ENCODE assay signal across 9 mouse cellular contexts in genomic region chr15:97802575-97802974, GRCm38 (mm10). TPM values are rescaled to one million over a fixed set of nuclear protein-coding genes. Genes with fewer than 3 reads are reported as not detected.
DNase-seq lines count a peak whose midpoint lies in the region; ATAC-seq and TF ChIP-seq lines count a peak whose summit lies in the region.
"Had no signal": no experiment of that assay in that cellular context is flagged by ENCODE, and none has a peak within 500 bp of the region (broad histone marks: within the 10 kb centered on the region; RNA-seq: fewer than 3 reads in every experiment).

No protein-coding gene starts in this region.

- no peak for TF ChIP-seq CTCF in lung, embryonic 14.5 days (IDR thresholded peaks at IDR 0.05; ENCODE audit: low read depth)

- no peak overlapping the region for H3K9ac ChIP-seq in lung, embryonic 14.5 days
- H3K9ac ChIP-seq in limb, embryonic 14.5 days (ENCODE audit: low read depth, low read length, severe bottlenecking): 0 out of 2 replicates have a peak overlapping the region, but pooled peaks have one; percentile 12
- no peak overlapping the region for H3K9ac ChIP-seq in stomach, embryonic 15.5 days

- no peak overlapping the region for H3K27ac ChIP-seq in lung, embryonic 14.5 days (ENCODE audit: low read depth)
- peak overlapping the region; percentile 80 for H3K27ac ChIP-seq in forebrain, embryonic 10.5 days
- no peak overlapping the region for H3K27ac ChIP-seq in limb, embryonic 14.5 days (replicated peaks; ENCODE audit: low read depth, low read length)
- H3K27ac ChIP-seq in stomach, embryonic 15.5 days: no peak overlapping the region

- no peaks in the 10 kb centered on the region for H3K27me3 ChIP-seq in lung, embryonic 14.5 days (ENCODE audit: insufficient read depth, low read length)
- H3K27me3 ChIP-seq in forebrain, embryonic 10.5 days (ENCODE audit: poor library complexity, severe bottlenecking): no peaks in the 10 kb centered on the region
- H3K27me3 ChIP-seq in limb, embryonic 14.5 days (ENCODE audit: control insufficient read depth, insufficient read depth, low read length): no peaks in the 10 kb centered on the region
- no peaks in the 10 kb centered on the region for H3K27me3 ChIP-seq in stomach, embryonic 15.5 days (replicated peaks)

- no peaks in the 10 kb centered on the region for H3K9me3 ChIP-seq in lung, embryonic 14.5 days (ENCODE audit: low read depth, low read length)
- no peaks in the 10 kb centered on the region for H3K9me3 ChIP-seq in forebrain, embryonic 10.5 days
- H3K9me3 ChIP-seq in limb, embryonic 14.5 days (ENCODE audit: control insufficient read depth, low read length): no peaks in the 10 kb centered on the region
- no peaks in the 10 kb centered on the region for H3K9me3 ChIP-seq in stomach, embryonic 15.5 days

- 26% methylated on average over 13 of the region's 13 CpGs for WGBS in lung, embryonic 14.5 days
- WGBS in forebrain, embryonic 10.5 days: 14% methylated on average over 13 of the region's 13 CpGs
- 21% methylated on average over 13 of the region's 13 CpGs for WGBS in limb, embryonic 14.5 days
- 36% methylated on average over 13 of the region's 13 CpGs for WGBS in stomach, embryonic 15.5 days

- no peak overlapping the region for H3K4me3 ChIP-seq in lung, embryonic 14.5 days (ENCODE audit: low read depth, low read length)
- peak overlapping the region; percentile 43 for H3K4me3 ChIP-seq in forebrain, embryonic 10.5 days
- peak overlapping the region; percentile 19 for H3K4me3 ChIP-seq in limb, embryonic 14.5 days (replicated peaks; ENCODE audit: low read length)
- H3K4me3 ChIP-seq in stomach, embryonic 15.5 days (replicated peaks): no peak overlapping the region

- no peak overlapping the region for H3K4me2 ChIP-seq in lung, embryonic 14.5 days
- H3K4me2 ChIP-seq in limb, embryonic 14.5 days (replicated peaks; ENCODE audit: low read depth, low read length, severe bottlenecking): peak overlapping the region; percentile 25; the same call in 1 of the 2 replicates
- H3K4me2 ChIP-seq in stomach, embryonic 15.5 days: no peak overlapping the region

- H3K36me3 ChIP-seq in lung, embryonic 14.5 days (ENCODE audit: insufficient read depth): peaks cover 79% of the 10 kb centered on the region
- H3K36me3 ChIP-seq in forebrain, embryonic 10.5 days (replicated peaks): peaks cover 76% of the 10 kb centered on the region
- H3K36me3 ChIP-seq in limb, embryonic 14.5 days (ENCODE audit: control insufficient read depth, insufficient read depth, low read length): peaks cover 74% of the 10 kb centered on the region
- peaks cover 32% of the 10 kb centered on the region for H3K36me3 ChIP-seq in stomach, embryonic 15.5 days

- no peak for TF ChIP-seq POLR2A in limb, embryonic 14.5 days (IDR thresholded peaks at IDR 0.05; ENCODE audit: borderline replicate concordance, extremely low read depth, insufficient read depth, insufficient read length)

- no peaks in the 10 kb centered on the region for H3K4me1 ChIP-seq in lung, embryonic 14.5 days (ENCODE audit: insufficient read depth)
- peaks cover 50% of the 10 kb centered on the region for H3K4me1 ChIP-seq in forebrain, embryonic 10.5 days
- no peaks in the 10 kb centered on the region for H3K4me1 ChIP-seq in limb, embryonic 14.5 days (ENCODE audit: control insufficient read depth, insufficient read depth, low read length)
- H3K4me1 ChIP-seq in stomach, embryonic 15.5 days: 0 out of 2 replicates have a peak, but pooled peaks cover 4% of the 10 kb centered on the region

- DNase-seq in lung, embryonic 14.5 days: peak; percentile 56
- no peak for DNase-seq in lung, postnatal 36 days
- DNase-seq in forebrain, embryonic 10.5 days (ENCODE audit: extremely low spot score, low spot score): peak; percentile 46
- DNase-seq in limb, embryonic 14.5 days (ENCODE audit: low spot score): peak; percentile 49
- DNase-seq in cerebellum, adult 8-10 months: no peak
- DNase-seq in spleen, postnatal 4 days (ENCODE audit: low spot score in 2 of 2): no peak
- DNase-seq: heart, postnatal 36 days had no signal

- ATAC-seq in lung, embryonic 14.5 days (ENCODE audit: insufficient read depth): peak; percentile 54; the same call in 1 of the 2 replicates
- peak; percentile 59 for ATAC-seq in limb, embryonic 14.5 days (ENCODE audit: low FRiP score, low read depth)
- peak; percentile 19; the same call in 1 of the 2 replicates for ATAC-seq in stomach, embryonic 15.5 days (ENCODE audit: insufficient read depth, low FRiP score, low read depth)
- no peak for ATAC-seq in cerebellum, adult (ENCODE audit: insufficient number of reproducible peaks, low FRiP score, low TSS enrichment)

RNA-seq across cellular contexts. Expression of gene Slc48a1, which starts 24.3 kb away (rescaled TPM):
- polyA plus RNA-seq in lung, embryonic 14.5 days (2014; fragmentation: Nextera tagmentation; extraction: Ambion mirVana): 25.3 and 32.7 TPM in 2 replicates
- polyA plus RNA-seq in forebrain, embryonic 10.5 days (2016; fragmentation: Nextera tagmentation; extraction: Ambion mirVana): 28.7 and 32.2 TPM in 2 replicates
- 23.4 and 29.1 TPM in 2 replicates for polyA plus RNA-seq in limb, embryonic 14.5 days (2012; rRNA removed)
- 46.2 and 47.3 TPM in 2 replicates for polyA plus RNA-seq in limb, embryonic 14.5 days (2014; fragmentation: Nextera tagmentation; extraction: Ambion mirVana)
- 29.6 and 41.9 TPM in 2 replicates for polyA plus RNA-seq in stomach, embryonic 15.5 days (2015; fragmentation: Nextera tagmentation; extraction: Ambion mirVana)

RNA-seq across cellular contexts. Expression of gene Rapgef3, which starts 34.8 kb away (rescaled TPM):
- 14.3 and 17.5 TPM in 2 replicates for polyA plus RNA-seq in lung, embryonic 14.5 days (2014; fragmentation: Nextera tagmentation; extraction: Ambion mirVana)
- 5.4 and 6.3 TPM in 2 replicates for polyA plus RNA-seq in forebrain, embryonic 10.5 days (2016; fragmentation: Nextera tagmentation; extraction: Ambion mirVana)
- polyA plus RNA-seq in limb, embryonic 14.5 days (2012; rRNA removed): 21.7 and 30.9 TPM in 2 replicates
- 8.0 and 8.4 TPM in 2 replicates for polyA plus RNA-seq in limb, embryonic 14.5 days (2014; fragmentation: Nextera tagmentation; extraction: Ambion mirVana)
- polyA plus RNA-seq in stomach, embryonic 15.5 days (2015; fragmentation: Nextera tagmentation; extraction: Ambion mirVana): 9.0 and 10.0 TPM in 2 replicates

RNA-seq across cellular contexts. Expression of gene Hdac7, which starts 41.7 kb away (rescaled TPM):
- 43.8 and 51.2 TPM in 2 replicates for polyA plus RNA-seq in lung, embryonic 14.5 days (2014; fragmentation: Nextera tagmentation; extraction: Ambion mirVana)
- polyA plus RNA-seq in forebrain, embryonic 10.5 days (2016; fragmentation: Nextera tagmentation; extraction: Ambion mirVana): 21.6 and 25.3 TPM in 2 replicates
- 79.3 and 113 TPM in 2 replicates for polyA plus RNA-seq in limb, embryonic 14.5 days (2012; rRNA removed)
- 36.5 and 39.5 TPM in 2 replicates for polyA plus RNA-seq in limb, embryonic 14.5 days (2014; fragmentation: Nextera tagmentation; extraction: Ambion mirVana)
- 22.1 and 23.6 TPM in 2 replicates for polyA plus RNA-seq in stomach, embryonic 15.5 days (2015; fragmentation: Nextera tagmentation; extraction: Ambion mirVana)

Comparison
In these comparisons a context has a peak if more than half of its experiments do, and no peak if none do; other contexts are left out.
1. DNase-seq: peak in lung, embryonic 14.5 days (single experiment), forebrain, embryonic 10.5 days (single experiment) and limb, embryonic 14.5 days (single experiment); none in lung, postnatal 36 days (single experiment), cerebellum, adult 8-10 months (single experiment) and spleen, postnatal 4 days (0 of 2).
2. H3K4me3 ChIP-seq: peak in forebrain, embryonic 10.5 days (single experiment) and limb, embryonic 14.5 days (single experiment); none in lung, embryonic 14.5 days (single experiment) and stomach, embryonic 15.5 days (single experiment).